In the genomic region with DNA sequence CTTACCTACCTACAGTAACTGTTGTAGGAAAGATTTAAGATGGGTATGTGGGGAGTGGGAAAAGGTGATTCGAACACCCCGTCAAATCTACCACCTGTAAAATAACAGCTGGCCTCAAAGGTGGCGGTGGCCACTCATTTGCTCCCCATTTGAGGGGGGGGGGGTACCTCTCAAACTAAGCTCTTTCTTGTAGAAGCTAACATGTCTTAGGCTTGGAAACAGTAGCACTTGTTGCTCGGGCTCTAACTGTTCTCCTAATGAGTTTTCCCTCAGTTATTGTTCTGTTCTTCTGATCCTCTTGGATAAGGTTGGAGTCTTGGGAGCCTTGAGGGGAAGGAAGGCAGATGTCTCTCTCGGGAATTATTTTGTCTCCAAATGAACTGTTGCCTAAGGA, we compare ENCODE assay signal across 8 mouse cellular contexts. TPM values are rescaled to one million over a fixed set of nuclear protein-coding genes. Genes with fewer than 3 reads are reported as not detected.
DNase-seq lines count a peak whose midpoint lies in the region; ATAC-seq and TF ChIP-seq lines count a peak whose summit lies in the region.

No protein-coding gene starts in this region.

- peaks cover 24% of the 10 kb centered on the region for H3K4me1 ChIP-seq in forebrain, embryonic 13.5 days
- H3K4me1 ChIP-seq in liver, postnatal 0 days (ENCODE audit: insufficient read depth) = 0 out of 2 replicates have a peak, but pooled peaks cover 6% of the 10 kb centered on the region

- ATAC-seq in forebrain, embryonic 13.5 days = peak; percentile 4; the same call in 1 of the 2 replicates
- peak; percentile 5; the same call in 1 of the 2 replicates for ATAC-seq in liver, postnatal 0 days

- no peak for TF ChIP-seq EP300 in liver, postnatal 0 days (IDR thresholded peaks at IDR 0.05; ENCODE audit: low read depth)

- peaks cover 10% of the 10 kb centered on the region for H3K79me2 ChIP-seq in C2C12 (ENCODE audit: control insufficient read depth, insufficient read depth)

- WGBS in forebrain, embryonic 13.5 days = 3% methylated on average over 5 of the region's 5 CpGs
- WGBS in liver, postnatal 0 days (ENCODE audit: insufficient replicate concordance) = 8% methylated on average over 5 of the region's 5 CpGs

- no peaks in the 10 kb centered on the region for H3K27me3 ChIP-seq in C2C12 (ENCODE audit: control insufficient read depth, insufficient read depth, insufficient read length)
- H3K27me3 ChIP-seq in forebrain, embryonic 13.5 days = no peaks in the 10 kb centered on the region
- H3K27me3 ChIP-seq in liver, postnatal 0 days (ENCODE audit: insufficient read depth, low read length) = no peaks in the 10 kb centered on the region

- H3K4me3 ChIP-seq in C2C12 (ENCODE audit: insufficient read depth, poor library complexity, severe bottlenecking) = peak overlapping the region; percentile 39
- peak overlapping the region; percentile 47 for H3K4me3 ChIP-seq in forebrain, embryonic 13.5 days
- peak overlapping the region; percentile 60 for H3K4me3 ChIP-seq in liver, postnatal 0 days (ENCODE audit: low read depth, low read length)

- intact Hi-C loops in left cerebral cortex, postnatal 25 days (cut with DNase I) = no loop called here

- peaks cover 3% of the 10 kb centered on the region for H3K79me3 ChIP-seq in C2C12 (ENCODE audit: low read depth)

- peaks cover 16% of the 10 kb centered on the region for H3K36me3 ChIP-seq in C2C12 (ENCODE audit: control insufficient read depth, insufficient read depth)
- peaks cover 32% of the 10 kb centered on the region for H3K36me3 ChIP-seq in forebrain, embryonic 13.5 days (ENCODE audit: poor library complexity, severe bottlenecking)
- H3K36me3 ChIP-seq in liver, postnatal 0 days (replicated peaks; ENCODE audit: insufficient read depth, low read length) = peaks cover 32% of the 10 kb centered on the region

- peak overlapping the region; percentile 63 for H3K9ac ChIP-seq in forebrain, embryonic 13.5 days
- peak overlapping the region; percentile 61 for H3K9ac ChIP-seq in liver, postnatal 0 days (replicated peaks)

- no peaks in the 10 kb centered on the region for H3K9me3 ChIP-seq in forebrain, embryonic 13.5 days (replicated peaks)
- H3K9me3 ChIP-seq in liver, postnatal 0 days (ENCODE audit: low read length) = no peaks in the 10 kb centered on the region

- peak; percentile 51 for DNase-seq in embryo, embryonic 10.5 days (ENCODE audit: low spot score)
- no peak for DNase-seq in embryo, embryonic 11 days
- DNase-seq in liver, postnatal 0 days = no peak
- no peak for DNase-seq in ovary, postnatal 14 days (ENCODE audit: low spot score)
- no peak for DNase-seq in embryo, embryonic 10 days (ENCODE audit: low spot score)
- no peak for DNase-seq in left cerebral cortex, postnatal 25 days (ENCODE audit: low spot score in 2 of 2)

- peak overlapping the region; percentile 51 for H3K27ac ChIP-seq in forebrain, embryonic 13.5 days
- H3K27ac ChIP-seq in liver, postnatal 0 days (ENCODE audit: low read depth) = peak overlapping the region; percentile 85

- TF ChIP-seq CTCF in C2C12 (IDR thresholded peaks at IDR 0.05; ENCODE audit: control insufficient read depth, insufficient read depth, insufficient read length) = no peak
- no peak for TF ChIP-seq CTCF in liver, postnatal 0 days (IDR thresholded peaks at IDR 0.05; ENCODE audit: low read depth)

- H3ac ChIP-seq in C2C12 (ENCODE audit: control insufficient read depth, insufficient read length, low read depth) = peak overlapping the region; percentile 75

- peak overlapping the region; percentile 65 for H3K4me2 ChIP-seq in forebrain, embryonic 13.5 days
- H3K4me2 ChIP-seq in liver, postnatal 0 days (ENCODE audit: low read depth, low read length) = peak overlapping the region; percentile 74

TF ChIP-seq in C2C12, 6 proteins besides CTCF, POLR2A, EP300 and RAD21:
- no peak for TF ChIP-seq MYOG (IDR thresholded peaks at IDR 0.05; ENCODE audit: control insufficient read depth, extremely low read depth, insufficient read length)
- no peak for TF ChIP-seq MYOD1 (IDR thresholded peaks at IDR 0.05; ENCODE audit: control insufficient read depth, insufficient read length, low read depth)
- no peak for TF ChIP-seq MAX (IDR thresholded peaks at IDR 0.05)
- TF ChIP-seq FOSL1 (IDR thresholded peaks at IDR 0.05; ENCODE audit: insufficient read depth, low read length, poor library complexity, severe bottlenecking) = no peak
- TF ChIP-seq USF1 (IDR thresholded peaks at IDR 0.05; ENCODE audit: low read depth) = no peak
- no peak for TF ChIP-seq CEBPB (IDR thresholded peaks at IDR 0.05; ENCODE audit: low read depth)

RNA-seq across cellular contexts. Expression of a gene that starts 23.4 kb away (rescaled TPM):
- 4.0 TPM for polyA plus RNA-seq in C2C12 (2012; fragmentation: generic; extraction: Trizol)
- polyA plus RNA-seq in forebrain, embryonic 13.5 days (2015; fragmentation: Nextera tagmentation; extraction: Ambion mirVana) = 27.8 and 30.2 TPM in 2 replicates
- 10.5 and 10.8 TPM in 2 replicates for polyA plus RNA-seq in liver, postnatal 0 days (2015; fragmentation: Nextera tagmentation; extraction: Ambion mirVana)
- total RNA-seq in left cerebral cortex, postnatal 25 days (2021) = 1 to 10 TPM; 7.1 to 8.6 TPM

RNA-seq across cellular contexts. Expression of a gene that starts 31.3 kb away (rescaled TPM):
- polyA plus RNA-seq in C2C12 (2012; fragmentation: generic; extraction: Trizol) = not detected
- polyA plus RNA-seq in forebrain, embryonic 13.5 days (2015; fragmentation: Nextera tagmentation; extraction: Ambion mirVana) = 0.18 and 0.34 TPM in 2 replicates
- polyA plus RNA-seq in liver, postnatal 0 days (2015; fragmentation: Nextera tagmentation; extraction: Ambion mirVana) = 90.6 and 102 TPM in 2 replicates
- total RNA-seq in left cerebral cortex, postnatal 25 days (2021) = under 1 TPM in 1 of 2 experiments, not detected in 1; 0.41 TPM

Comparison
In these comparisons a context has a peak if more than half of its experiments do, and no peak if none do; other contexts are left out.
1. RNA of a gene that starts 31.3 kb away (polyA plus RNA-seq): 90.6 to 102 TPM in liver, postnatal 0 days; 0.18 to 0.34 TPM in forebrain, embryonic 13.5 days and not detected in C2C12 (single experiment); every median in the first group is over 10 times any median in the second.
2. Peak in every context shown above with its lines, with median percentiles within 50 percentile points of each other: H3K4me3 ChIP-seq.